Mouse (Mus musculus) right cerebral cortex, postnatal 25 days (tissue): Measurements from ENCODE around the gene Gm17334.

ENCODE experiments used
- DNase-seq: peaks from one replicate; pipeline ENCODE4 v3.0.0; 2022

The Gm17334 gene

GRCm38 (mm10) chr11:53737573-53737946 lies 35.4 kb downstream of the Gm17334 start:
- DNase-seq: peak; percentile 44

GRCm38 (mm10) chr11:53736771-53737572 lies 36.0 kb downstream of the Gm17334 start:
- peak; percentile 61 for DNase-seq

GRCm38 (mm10) chr11:53735682-53736245 lies 37.2 kb downstream of the Gm17334 start:
- peak; percentile 24 for DNase-seq

- no peak for DNase-seq
Measured at GRCm38 (mm10) chr11:53734970-53735681, 37.9 kb downstream of the Gm17334 start.

- DNase-seq: no peak
Measured at GRCm38 (mm10) chr11:53734431-53734830, 38.6 kb downstream of the Gm17334 start.

- DNase-seq: no peak
Measured at GRCm38 (mm10) chr11:53733824-53734223, 39.2 kb downstream of the Gm17334 start.

- DNase-seq: no peak
Measured at GRCm38 (mm10) chr11:53732244-53732643, 40.7 kb downstream of the Gm17334 start.

- no peak for DNase-seq
Measured at GRCm38 (mm10) chr11:53731457-53731856, 41.5 kb downstream of the Gm17334 start.
